Mouse (Mus musculus) cerebellum, postnatal 14 days (tissue): Measurements from ENCODE around the gene Parp14.

Experiments
- DNase-seq, 2 experiments: peaks; one replicate each; pipeline ENCODE4 v3.0.0; 2021; ENCODE audit warnings: mixed read lengths in 2 of 2

Gene Parp14

DNA sequence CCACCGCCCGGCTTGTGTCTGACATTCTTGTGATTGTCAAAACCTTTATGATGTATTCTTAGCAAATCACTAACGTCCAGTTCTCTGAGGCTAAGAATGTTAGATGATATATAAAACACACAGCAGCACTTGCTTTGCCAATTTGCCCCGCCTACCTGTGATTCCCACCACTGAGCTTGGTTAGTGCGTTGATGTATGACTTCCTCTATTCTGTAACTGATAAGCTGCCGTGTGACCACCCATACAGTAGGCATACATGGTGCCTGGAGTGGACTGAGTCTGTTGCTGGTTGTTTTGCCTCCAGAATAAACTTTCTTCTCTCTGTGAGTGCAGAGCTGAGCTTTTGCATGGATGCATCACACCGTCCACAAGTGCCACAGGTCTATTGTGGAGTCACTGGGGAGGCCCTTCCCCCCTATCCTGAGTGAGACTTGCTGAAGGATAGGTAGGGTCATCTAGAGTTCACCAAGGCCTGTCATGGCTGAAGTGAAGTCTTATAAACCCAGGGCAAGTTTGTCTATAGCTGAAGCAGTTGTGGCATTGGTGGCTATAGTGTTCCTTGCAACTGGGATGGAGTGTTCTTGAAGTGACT, 87.1 kb downstream of the Parp14 start:
- no peak for DNase-seq

DNA sequence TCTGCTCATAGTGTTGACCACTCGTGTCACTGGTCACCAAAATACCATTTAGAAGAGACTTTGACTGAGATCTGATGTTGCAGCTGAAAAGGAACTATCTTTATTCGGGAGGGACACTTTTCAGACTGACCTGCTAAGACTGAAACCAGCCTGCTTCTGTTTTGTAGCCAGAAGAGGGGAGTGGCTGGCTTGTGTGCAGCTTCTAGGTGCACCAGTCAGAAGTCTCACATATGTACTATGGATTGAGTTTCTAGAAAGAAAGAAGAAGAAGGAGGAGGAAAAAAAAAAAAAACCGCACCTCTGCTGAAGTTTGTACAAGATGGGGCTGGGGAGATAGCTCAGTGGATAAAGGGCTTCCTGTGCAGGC, 88.2 kb downstream of the Parp14 start:
- DNase-seq: no peak
